Mouse (Mus musculus): Measurements from ENCODE around the gene Grm3. TPM values are rescaled to one million over a fixed set of nuclear protein-coding genes. Genes with fewer than 3 reads are reported as not detected.
A peak's percentile ranks its signal among the peaks of the same experiment; 100 is the strongest.

Gene Grm3
- polyA plus RNA-seq, 2 experiments = 0.54 to 0.84 TPM

GRCm38 (mm10) chr5:9448931-9449330 lies 276.0 kb downstream of the Grm3 start:
- H3K4me3 ChIP-seq (replicated peaks; ENCODE audit: low read length) = no peak overlapping the region
- no peak for DNase-seq (ENCODE audit: low spot score)
- H3K4me1 ChIP-seq (ENCODE audit: control insufficient read depth, insufficient read depth, low read length) = no peaks in the 10 kb centered on the region
- no peak overlapping the region for H3K27ac ChIP-seq (replicated peaks; ENCODE audit: low read depth, low read length)
- ATAC-seq (ENCODE audit: low FRiP score, low read depth) = no peak
- no peaks in the 10 kb centered on the region for H3K9me3 ChIP-seq (ENCODE audit: control insufficient read depth, low read length)
- 84% methylated on average over 6 of the region's 6 CpGs for WGBS
- H3K9ac ChIP-seq (ENCODE audit: low read depth, low read length, severe bottlenecking) = no peak overlapping the region
- H3K4me2 ChIP-seq (replicated peaks; ENCODE audit: low read depth, low read length, severe bottlenecking) = no peak overlapping the region
- TF ChIP-seq POLR2A (IDR thresholded peaks at IDR 0.05; ENCODE audit: borderline replicate concordance, extremely low read depth, insufficient read depth, insufficient read length) = no peak
- H3K36me3 ChIP-seq (ENCODE audit: control insufficient read depth, insufficient read depth, low read length) = no peaks in the 10 kb centered on the region
- no peaks in the 10 kb centered on the region for H3K27me3 ChIP-seq (ENCODE audit: control insufficient read depth, insufficient read depth, low read length)

DNA sequence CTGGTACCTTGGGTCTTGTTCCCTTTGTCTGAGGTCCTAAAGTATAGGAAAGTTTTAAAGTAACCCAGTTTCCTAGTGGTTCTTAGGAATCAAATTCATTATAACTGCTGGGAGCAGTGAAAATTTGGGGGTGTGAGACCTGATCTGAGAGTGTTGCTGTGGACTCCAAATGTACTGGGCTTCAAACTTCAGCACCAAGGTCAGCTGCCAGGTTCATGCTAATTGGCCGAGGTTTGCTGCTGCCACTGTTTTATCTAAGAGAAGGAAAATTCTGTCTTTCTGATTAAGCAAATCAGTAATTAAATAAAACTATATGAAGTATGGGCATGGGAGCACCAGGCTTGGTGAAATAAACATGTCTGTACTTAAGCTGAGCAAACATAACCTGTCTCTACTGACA lies 278.8 kb downstream of the Grm3 start:
- H3K36me3 ChIP-seq (ENCODE audit: control insufficient read depth, insufficient read depth, low read length) = no peaks in the 10 kb centered on the region
- no peaks in the 10 kb centered on the region for H3K9me3 ChIP-seq (ENCODE audit: control insufficient read depth, low read length)
- H3K4me3 ChIP-seq (replicated peaks; ENCODE audit: low read length) = no peak overlapping the region
- DNase-seq (ENCODE audit: low spot score) (peak; percentile 52), ATAC-seq (ENCODE audit: low FRiP score, low read depth) (no peak)
- no peaks in the 10 kb centered on the region for H3K27me3 ChIP-seq (ENCODE audit: control insufficient read depth, insufficient read depth, low read length)
- no peak for TF ChIP-seq POLR2A (IDR thresholded peaks at IDR 0.05; ENCODE audit: borderline replicate concordance, extremely low read depth, insufficient read depth, insufficient read length)
- H3K4me2 ChIP-seq (replicated peaks; ENCODE audit: low read depth, low read length, severe bottlenecking) = no peak overlapping the region
- WGBS = 17% methylated on average over 1 of the region's 1 CpGs
- no peak overlapping the region for H3K27ac ChIP-seq (replicated peaks; ENCODE audit: low read depth, low read length)
- H3K4me1 ChIP-seq (ENCODE audit: control insufficient read depth, insufficient read depth, low read length) = no peaks in the 10 kb centered on the region
- H3K9ac ChIP-seq (ENCODE audit: low read depth, low read length, severe bottlenecking) = no peak overlapping the region

All from limb, embryonic 14.5 days (tissue).